Mouse (Mus musculus) lung, adult 18-20 months (tissue): ENCODE results near the gene Myl9.
A peak's percentile ranks its signal among the peaks of the same experiment; 100 is the strongest.
"Not testable (repeated sequence)": the region's sequence is repeated elsewhere in the genome, so short reads cannot be mapped to it uniquely, and the experiment has no call there.

Experiments used
- DNase-seq, 2 experiments: peaks; one replicate each; pipeline ENCODE4 v3.0.0; 2022; ENCODE audit warnings: mixed read lengths in 2 of 2

Myl9 gene

DNA sequence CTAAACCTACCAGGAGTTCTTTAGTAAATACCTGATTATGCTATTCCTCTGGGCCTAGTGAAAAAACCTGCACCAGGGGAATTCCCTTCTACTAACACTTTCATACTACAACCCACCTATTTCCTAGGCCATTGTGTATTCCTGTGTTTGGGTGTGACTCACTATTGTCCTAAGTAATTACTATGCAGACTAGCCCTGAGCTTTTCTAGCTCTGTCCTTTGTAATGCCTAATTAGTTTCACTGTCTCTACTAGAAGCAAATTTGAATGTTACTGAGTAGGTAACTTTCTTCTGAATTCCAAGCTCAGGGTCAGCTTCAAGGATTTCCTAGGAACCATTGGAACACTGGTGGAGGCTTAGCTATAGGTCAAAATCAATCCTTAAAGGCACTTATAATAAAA, 11.1 kb downstream of the Myl9 start:
- not testable (repeated sequence) for DNase-seq

DNA sequence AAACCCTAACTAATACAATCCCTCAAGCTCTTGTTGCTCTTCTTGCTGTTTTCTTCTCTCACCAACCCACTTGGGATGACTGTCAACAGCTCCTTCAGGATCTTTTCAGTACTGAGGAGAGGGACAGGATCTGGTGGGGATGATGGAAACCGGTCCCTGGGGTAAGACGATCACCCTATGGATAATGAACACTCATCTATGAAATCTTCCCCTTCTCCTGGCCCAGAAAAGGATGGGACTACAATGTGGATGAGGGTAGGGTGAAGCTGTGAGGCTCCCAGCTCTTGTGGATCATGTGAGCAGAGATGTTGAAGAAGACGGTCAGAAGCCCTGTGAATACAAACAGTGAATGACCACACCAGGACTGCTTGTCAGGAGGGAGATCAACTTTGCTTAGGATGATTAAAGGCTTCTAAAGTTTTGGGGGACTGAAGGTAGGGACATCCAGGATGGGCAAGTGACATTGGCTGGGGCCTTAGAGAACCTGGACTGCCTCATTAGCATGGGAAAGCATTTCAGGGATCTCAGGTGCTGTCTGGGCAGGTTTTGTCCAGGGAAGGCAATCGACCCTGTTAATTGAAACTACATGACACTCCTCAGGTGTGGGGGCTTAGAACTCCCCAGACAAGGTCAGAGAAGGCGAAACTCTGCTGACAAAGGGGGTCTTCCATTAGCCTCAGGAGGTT, 12.0 kb downstream of the Myl9 start:
- no peak for DNase-seq

DNA sequence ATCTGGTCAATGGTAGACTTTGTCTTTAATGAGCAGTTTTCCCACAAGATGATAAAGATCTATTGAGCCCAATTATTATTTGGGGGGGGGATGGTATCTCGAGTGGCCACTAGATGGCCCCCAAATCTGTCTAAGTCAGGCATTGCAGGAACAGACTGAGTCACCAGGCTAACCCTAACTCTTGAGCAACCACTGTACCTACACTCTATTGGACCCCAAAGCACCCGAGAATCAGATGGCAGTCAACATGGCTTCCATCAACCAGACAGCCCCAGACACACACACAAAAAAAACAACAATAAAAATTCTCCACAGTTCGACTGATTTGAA, 12.5 kb downstream of the Myl9 start:
- no peak for DNase-seq

DNA sequence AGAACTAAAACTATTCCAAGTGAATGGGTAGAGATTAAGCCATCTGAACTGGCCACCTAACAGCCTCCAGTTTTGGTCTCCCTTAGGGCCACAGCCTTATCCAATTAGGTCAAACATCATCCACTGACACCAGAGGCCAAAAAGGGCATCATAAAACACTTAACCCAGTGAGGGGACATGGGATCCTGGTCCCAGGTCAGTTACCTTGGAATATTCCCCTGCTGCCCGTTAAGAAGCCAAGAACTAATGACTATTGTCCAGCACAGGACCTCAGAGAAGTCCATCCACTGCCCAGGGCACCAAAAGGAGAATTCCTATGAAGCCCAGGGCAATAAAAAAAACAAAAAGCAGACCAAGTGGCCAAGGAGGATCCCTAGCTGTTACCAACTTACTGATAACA, 13.6 kb downstream of the Myl9 start:
- no peak for DNase-seq

DNA sequence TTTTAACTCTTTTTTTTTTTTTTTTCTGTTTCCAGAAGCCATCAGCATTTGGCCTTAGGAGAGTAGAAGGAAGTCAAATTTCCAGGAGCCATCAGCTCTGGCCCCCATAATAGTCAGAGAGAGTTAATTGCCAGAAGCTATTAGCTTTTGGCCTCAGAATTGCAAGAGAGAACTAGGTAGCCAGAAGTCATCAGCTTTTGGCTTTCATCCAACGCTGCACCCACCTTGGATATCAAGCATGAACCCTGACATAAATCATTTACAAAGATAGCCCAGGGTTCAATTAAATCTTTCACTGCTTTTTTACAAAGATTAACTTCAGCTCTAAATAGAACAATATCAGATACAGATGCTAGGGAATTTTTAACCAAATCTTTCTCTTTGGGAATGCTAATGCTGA, 23.3 kb downstream of the Myl9 start:
- DNase-seq = no peak

DNA sequence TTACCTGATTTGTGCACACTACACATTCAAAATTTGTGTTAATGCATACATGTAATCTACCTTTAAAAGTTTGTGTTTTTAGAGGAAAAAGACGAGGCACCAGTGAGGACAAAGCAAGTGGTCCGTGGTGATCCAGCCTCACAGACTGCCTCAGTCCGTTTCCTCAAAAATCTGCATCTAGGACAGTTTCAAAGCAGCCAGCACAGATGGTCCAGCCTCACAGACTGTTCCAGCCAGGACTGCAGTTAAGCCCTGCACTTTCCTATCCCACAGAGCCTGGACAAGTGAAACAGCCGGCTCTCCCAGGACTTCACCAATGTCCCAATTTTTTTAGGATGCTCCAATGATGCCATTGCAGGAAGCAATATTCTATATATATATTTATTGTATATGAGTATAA, 25.8 kb downstream of the Myl9 start:
- DNase-seq = no peak

DNA sequence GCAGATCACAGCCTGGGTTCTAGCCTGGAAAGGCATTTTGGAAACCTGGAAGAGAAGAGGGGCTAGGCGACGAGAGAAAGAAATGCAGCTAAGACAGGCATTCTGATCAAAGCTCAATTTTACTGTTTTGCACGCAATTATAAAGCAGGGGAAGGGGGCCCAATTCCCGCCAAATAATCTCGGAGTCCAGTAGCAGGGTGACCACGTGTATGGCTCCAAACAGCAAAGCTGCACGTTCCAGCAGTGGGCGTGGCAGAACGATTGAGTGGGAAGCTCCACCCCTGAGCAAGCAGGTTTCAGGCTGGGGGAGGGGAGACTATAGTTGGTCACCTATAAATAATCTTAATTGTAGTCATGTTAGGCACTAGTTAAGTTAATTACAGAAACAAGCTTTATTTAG, 26.9 kb downstream of the Myl9 start:
- peak in 1 of 2 experiments; percentile 11 for DNase-seq

DNA sequence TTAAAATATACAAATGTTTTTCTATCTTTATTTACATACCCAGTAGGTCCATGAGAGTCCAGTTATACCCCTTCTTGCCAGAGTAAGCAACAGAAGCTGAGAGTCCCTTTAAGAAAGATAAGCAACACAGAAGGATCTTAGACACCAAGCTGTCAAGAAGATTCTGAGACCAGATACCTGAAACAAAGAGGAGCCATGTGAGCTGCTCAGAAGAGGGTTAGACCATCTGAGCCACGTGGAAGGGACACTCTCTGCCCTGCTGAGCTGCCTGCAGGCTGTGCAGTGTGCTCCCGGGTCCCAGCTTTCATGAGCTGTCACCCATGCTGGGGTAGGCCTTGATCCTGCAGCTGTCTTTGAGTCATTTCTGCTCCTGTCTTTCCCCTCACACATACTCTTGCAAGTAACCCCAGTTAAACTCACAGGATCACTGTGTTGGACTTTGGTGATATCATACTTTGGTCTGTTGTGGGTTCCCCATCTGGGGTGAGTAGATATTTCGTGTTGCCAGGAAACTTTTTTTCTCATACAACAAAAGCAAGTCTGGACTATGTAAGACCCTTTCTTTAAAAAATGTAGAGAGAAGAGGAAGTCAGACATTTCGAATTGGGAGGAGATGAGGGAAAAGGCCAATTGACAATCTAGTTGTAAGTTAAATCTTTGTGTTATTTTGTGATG, 28.6 kb downstream of the Myl9 start:
- no peak for DNase-seq

DNA sequence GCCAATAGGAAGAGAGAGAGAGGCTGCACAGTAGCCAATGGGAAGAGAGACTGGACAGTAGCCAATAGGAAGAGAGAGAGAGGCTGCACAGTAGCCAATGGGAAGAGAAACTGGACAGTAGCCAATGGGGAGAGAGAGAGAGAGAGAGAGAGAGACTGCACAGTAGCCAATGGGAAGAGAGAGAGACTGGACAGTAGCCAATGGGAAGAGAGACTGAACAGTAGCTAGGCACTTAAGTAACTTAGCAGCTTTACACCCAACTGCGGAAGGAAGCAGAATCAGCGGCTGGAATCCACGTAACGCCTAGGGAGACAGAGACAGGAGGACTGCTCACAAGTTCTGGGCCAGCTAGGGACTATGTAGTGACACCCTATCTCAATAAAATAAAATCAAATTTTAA, 29.4 kb downstream of the Myl9 start:
- no peak for DNase-seq

DNA sequence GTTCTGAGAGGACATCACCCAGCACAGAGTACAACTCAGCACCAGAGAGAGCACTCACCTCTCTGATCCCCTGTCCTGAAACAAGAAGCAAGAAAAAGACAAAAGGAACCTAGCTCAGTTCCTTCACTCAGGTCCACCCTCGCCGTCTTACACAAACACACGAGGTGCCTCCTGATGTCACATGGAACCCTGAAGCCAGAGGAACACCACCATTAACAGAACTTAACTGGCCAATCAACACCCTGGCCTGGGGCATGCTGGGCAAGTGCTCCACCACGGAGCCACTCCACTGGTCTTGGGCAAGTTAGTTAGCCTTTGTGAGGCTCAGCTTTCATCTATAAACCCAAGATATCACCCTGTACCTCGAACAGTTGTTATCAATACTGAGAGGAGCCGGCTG, 31.7 kb downstream of the Myl9 start:
- DNase-seq = no peak

DNA sequence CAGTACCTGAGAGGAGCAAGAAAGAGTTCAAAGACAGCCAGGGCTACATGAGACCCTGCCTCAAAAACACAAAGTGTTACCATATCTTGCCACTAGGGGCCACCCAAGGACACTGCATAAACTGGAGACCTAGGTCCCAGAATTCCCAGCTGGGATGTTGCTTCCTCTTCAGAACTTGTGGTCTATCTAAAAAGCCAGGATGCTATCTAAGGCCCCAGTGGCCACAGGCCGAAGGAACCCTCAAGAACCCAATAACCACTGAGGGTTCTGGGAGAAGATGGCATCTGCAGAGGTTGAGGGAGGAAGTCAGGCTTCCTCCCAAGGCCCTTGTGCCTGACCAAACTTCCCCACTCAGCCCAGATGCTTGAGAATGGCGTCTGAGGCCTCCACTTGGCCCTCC, 34.4 kb downstream of the Myl9 start:
- peak; percentile 48 to 68 for DNase-seq

DNA sequence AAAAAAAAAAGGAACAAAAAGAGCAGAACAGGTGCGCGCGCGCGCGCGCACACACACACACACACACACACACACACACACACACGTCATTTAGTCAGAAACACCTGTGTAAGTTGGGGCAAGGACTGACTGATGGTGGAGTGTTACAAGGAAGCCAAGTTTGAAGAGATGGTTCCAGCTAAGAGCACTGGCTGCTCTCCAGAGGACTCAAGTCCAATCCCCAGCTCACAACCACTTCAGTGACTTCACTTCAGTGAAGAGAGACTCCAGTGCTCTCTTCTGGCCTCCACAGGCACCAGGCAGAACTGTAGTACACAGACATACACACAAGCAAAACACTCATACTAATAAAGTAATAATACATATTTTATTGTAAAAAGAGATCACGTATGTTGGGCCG, 35.5 kb downstream of the Myl9 start:
- peak in 1 of 2 experiments; percentile 18 for DNase-seq

DNA sequence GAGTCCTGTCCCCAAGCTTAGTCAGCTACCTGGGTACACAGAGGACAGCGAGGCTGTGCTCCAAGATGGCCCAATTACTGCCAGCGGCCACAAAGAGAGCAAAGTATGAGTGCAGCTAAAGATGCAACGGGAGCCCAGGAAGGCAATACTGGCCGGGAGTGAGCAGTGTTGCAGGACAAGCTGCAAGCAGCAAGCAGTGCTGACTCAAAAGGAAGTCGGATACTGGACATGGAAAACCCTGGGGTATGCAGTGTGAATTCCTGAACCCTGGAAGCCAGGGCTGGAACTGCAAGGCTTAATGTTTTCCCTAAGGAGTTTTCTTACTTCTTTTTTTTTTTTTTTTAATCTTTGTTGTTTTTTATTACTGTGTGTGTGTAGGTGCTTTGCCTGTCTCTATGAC, 36.3 kb downstream of the Myl9 start:
- DNase-seq = no peak

DNA sequence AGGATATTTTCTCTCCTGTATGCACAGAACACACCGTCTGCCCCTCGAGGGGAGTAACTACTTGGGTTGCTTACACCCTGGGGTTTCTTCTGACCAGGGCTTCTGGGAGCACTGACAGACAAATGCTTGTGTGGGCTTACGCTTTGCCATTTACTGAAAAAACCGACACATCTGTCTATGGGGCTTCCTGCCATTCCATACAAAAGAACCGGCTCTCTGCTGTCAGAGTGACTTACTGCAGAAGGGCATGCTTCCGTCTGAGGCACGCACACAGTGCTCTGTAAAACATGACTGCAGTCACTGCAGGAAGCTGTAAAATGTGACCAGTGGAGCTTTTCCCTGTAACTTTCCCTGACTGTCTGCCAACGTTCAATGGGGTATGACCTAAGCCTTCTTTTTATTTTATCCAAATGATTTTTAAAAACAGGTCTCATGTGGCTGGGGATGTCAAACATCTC, 39.2 kb downstream of the Myl9 start:
- no peak for DNase-seq

DNA sequence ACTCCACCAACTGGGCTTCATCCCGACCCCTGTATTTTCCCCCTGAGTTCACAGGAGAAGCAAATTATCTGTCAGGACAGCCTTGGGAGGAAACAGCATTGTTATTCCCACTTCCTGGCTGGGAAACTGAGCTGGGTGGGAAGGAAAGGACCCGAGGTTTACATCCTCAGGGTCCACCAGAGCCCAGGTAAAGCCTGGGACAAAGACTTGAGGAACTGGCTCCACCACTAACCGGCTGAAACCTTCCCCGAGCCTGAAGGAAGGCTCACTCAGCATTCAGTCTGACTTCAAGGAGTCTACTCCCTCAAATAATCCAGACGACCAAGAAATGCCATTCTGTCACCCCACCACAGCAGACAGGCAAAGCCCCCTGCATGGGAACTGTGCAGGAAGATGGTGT, 39.7 kb downstream of the Myl9 start:
- no peak for DNase-seq

DNA sequence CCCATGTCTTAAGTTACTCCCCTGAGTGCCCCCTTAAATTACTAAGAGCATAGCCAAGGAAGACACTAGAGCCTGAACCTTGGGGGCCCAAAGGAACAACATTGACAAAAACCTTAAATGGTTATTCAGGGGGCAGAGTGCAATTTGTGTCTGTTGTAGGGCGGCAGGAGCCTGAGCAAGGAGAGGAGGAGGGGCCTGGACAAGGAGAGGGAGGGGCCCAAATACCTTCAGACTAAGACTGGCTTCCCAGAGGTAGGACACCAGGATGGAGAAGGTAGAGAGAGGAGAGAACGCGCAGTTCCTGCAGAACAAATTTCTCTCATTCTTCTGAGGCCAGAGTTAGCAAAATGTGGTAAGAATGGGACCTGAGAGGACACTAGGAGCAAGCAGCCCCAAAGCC, 40.2 kb downstream of the Myl9 start:
- no peak for DNase-seq

DNA sequence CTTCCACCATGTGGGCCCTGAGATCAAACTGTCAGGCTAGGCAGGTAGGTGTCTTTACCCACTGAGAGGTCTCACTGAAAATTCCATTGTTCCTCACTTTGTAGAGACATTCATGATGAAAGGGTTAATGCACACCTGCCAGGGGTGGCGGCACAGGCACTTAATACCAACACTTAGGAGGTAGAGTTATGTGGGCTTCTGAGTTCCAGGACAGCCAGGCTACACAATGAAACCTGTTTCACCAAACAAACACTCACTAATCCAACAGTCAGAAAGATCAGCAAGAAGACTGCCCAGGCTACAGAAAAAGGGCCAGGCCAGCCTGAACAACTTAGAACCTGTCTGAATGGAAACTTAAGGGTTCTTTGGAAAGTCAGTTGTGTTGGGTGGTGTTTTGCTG, 40.9 kb downstream of the Myl9 start:
- no peak for DNase-seq

DNA sequence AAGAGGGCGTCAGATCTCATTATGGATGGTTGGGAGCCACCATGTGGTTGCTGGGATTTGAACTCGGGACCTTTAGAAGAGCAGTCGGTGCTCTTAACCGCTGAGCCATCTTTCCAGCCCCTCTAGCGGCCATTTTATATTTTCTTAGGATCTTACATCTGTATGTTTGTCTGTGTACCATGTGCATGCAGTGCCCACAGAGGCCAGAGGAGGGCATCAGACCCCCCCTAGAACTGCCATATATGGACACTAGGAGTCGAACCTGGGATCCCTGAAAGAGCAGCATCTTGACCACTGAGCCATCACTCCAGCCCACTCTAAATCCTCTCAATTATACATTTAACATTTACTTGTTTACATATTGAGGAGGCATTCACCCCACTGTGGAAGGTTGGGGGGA, 49.9 kb downstream of the Myl9 start:
- DNase-seq = not testable (repeated sequence)
